Mouse (Mus musculus): Measurements from ENCODE around the gene Gna14. TPM values are rescaled to one million over a fixed set of nuclear protein-coding genes. Genes with fewer than 3 reads are reported as not detected.

Gene Gna14
- polyA plus RNA-seq, 1 experiment from 2014 or later = 0.16 TPM

DNA sequence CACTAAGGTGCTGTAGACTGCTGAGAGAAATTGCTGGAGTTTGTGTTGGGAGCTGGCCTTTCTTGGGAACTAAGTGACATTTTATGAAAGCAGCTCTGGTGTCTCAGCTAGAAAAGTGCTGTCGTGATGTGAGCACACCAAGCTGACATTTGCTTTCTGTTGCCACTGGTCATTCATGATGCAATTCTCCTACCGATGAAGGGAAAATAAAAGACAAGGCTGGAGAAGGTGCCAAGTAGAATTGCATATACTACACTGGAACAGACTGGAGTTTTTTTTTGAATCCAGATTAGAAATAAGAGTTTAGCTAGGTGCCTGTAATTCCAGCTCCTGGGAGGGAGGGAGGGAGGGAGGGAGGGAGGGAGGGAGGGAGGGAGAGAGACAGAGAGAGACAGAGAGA is 98.7 kb downstream of the Gna14 start:
- Histone ChIP-seq H3K4me2 (ENCODE audit: low read depth) (no peak overlapping the region), H3K9me3 (ENCODE audit: control insufficient read depth, low read length) (no peaks in the 10 kb centered on the region), H3K27me3 (ENCODE audit: control insufficient read depth, insufficient read depth, low read length) (no peaks in the 10 kb centered on the region), H3K4me1 (ENCODE audit: control insufficient read depth, insufficient read depth, low read length) (no peaks in the 10 kb centered on the region), H3K36me3 (ENCODE audit: control insufficient read depth, insufficient read depth, low read length) (no peaks in the 10 kb centered on the region), H3K4me3 (ENCODE audit: low read depth, low read length) (no peak overlapping the region), H3K27ac (ENCODE audit: low read depth, low read length) (no peak overlapping the region), H3K9ac (ENCODE audit: low read length) (no peak overlapping the region)
- whole genome bisulfite sequencing = 81% methylated on average over 2 of the region's 2 CpGs
- ATAC-seq (ENCODE audit: insufficient read depth, low FRiP score, low TSS enrichment) (no peak), DNase-seq (ENCODE audit: low spot score) (no peak)

DNA sequence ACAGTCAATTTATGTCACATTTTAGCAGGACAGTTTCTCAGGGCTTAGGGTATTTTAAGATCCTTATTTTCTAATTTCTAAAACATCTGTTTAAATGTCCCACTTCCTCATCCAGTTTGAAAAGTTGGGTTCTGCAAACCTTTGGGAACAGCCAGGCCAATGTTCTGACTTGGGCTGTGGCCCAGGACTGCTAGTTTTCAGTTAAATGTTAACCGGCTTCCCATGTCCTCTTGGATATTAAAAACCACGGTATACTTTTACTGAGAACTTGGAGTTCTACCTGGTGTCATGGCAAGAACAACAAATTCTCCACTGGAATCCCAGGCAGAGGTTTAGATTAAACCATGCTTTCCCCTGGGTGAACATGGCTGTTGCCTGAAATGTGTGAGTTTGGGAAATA is 102.9 kb downstream of the Gna14 start:
- WGBS = 94% methylated on average over 2 of the region's 2 CpGs
- no peak overlapping the region for H3K9ac ChIP-seq (ENCODE audit: low read length)
- no peak overlapping the region for H3K4me2 ChIP-seq (ENCODE audit: low read depth)
- no peaks in the 10 kb centered on the region for H3K4me1 ChIP-seq (ENCODE audit: control insufficient read depth, insufficient read depth, low read length)
- DNase-seq (ENCODE audit: low spot score) (no peak), ATAC-seq (ENCODE audit: insufficient read depth, low FRiP score, low TSS enrichment) (no peak)
- no peaks in the 10 kb centered on the region for H3K27me3 ChIP-seq (ENCODE audit: control insufficient read depth, insufficient read depth, low read length)
- H3K27ac ChIP-seq (ENCODE audit: low read depth, low read length) = no peak overlapping the region
- H3K9me3 ChIP-seq (ENCODE audit: control insufficient read depth, low read length) = no peaks in the 10 kb centered on the region
- H3K4me3 ChIP-seq (ENCODE audit: low read depth, low read length) = no peak overlapping the region
- H3K36me3 ChIP-seq (ENCODE audit: control insufficient read depth, insufficient read depth, low read length) = no peaks in the 10 kb centered on the region

DNA sequence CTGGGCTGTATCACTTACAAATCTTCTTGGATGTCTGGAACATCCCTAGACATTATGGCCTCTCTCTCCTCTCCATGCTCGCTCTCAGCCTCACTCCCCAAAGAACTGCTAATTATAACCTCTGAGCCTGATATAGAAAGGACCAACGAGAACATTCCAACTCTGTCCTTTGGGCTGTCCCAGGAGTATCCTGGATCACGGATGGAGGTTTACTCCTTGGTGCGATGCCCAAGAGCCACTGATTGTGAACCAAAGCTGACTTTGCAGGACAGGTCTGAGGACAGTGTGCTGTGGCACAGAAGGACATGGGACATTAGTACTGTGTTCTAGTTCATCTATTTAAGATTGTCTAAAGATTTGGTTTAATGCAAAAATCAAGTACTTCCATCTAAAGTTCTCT is 108.1 kb downstream of the Gna14 start:
- Histone ChIP-seq H3K9me3 (ENCODE audit: control insufficient read depth, low read length) (no peaks in the 10 kb centered on the region), H3K36me3 (ENCODE audit: control insufficient read depth, insufficient read depth, low read length) (no peaks in the 10 kb centered on the region), H3K9ac (ENCODE audit: low read length) (no peak overlapping the region), H3K27me3 (ENCODE audit: control insufficient read depth, insufficient read depth, low read length) (no peaks in the 10 kb centered on the region), H3K4me1 (ENCODE audit: control insufficient read depth, insufficient read depth, low read length) (no peaks in the 10 kb centered on the region), H3K27ac (ENCODE audit: low read depth, low read length) (no peak overlapping the region), H3K4me2 (ENCODE audit: low read depth) (no peak overlapping the region), H3K4me3 (ENCODE audit: low read depth, low read length) (no peak overlapping the region)
- WGBS = 95% methylated on average over 4 of the region's 4 CpGs
- DNase-seq (ENCODE audit: low spot score) = no peak
- no peak for ATAC-seq (ENCODE audit: insufficient read depth, low FRiP score, low TSS enrichment)

DNA sequence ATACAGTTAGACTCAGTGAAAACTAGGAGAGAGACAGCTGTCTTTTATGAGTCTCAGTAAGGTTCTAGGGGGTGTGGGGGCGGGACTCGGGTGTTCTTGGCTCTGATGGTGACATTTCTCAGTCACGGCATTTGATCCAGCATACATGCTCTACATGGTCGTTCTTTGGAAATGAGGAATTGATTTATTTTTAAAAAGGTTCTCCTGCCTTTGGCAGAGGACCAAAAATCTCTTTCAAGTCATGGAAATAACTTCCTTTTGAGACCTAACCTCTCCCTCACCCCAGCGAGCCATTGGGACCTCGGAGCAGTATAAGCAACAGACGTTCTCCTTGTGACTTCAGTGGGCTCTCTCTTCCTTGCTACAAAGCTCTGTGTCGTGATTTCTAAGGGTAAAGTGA is 121.4 kb downstream of the Gna14 start:
- WGBS = 87% methylated on average over 8 of the region's 8 CpGs
- DNase-seq (ENCODE audit: low spot score) (no peak), ATAC-seq (ENCODE audit: insufficient read depth, low FRiP score, low TSS enrichment) (no peak)
- Histone ChIP-seq H3K27me3 (ENCODE audit: control insufficient read depth, insufficient read depth, low read length) (no peaks in the 10 kb centered on the region), H3K9ac (ENCODE audit: low read length) (no peak overlapping the region), H3K9me3 (ENCODE audit: control insufficient read depth, low read length) (no peaks in the 10 kb centered on the region), H3K4me2 (ENCODE audit: low read depth) (no peak overlapping the region), H3K27ac (ENCODE audit: low read depth, low read length) (no peak overlapping the region), H3K4me1 (ENCODE audit: control insufficient read depth, insufficient read depth, low read length) (no peaks in the 10 kb centered on the region), H3K36me3 (ENCODE audit: control insufficient read depth, insufficient read depth, low read length) (no peaks in the 10 kb centered on the region), H3K4me3 (ENCODE audit: low read depth, low read length) (no peak overlapping the region)

DNA sequence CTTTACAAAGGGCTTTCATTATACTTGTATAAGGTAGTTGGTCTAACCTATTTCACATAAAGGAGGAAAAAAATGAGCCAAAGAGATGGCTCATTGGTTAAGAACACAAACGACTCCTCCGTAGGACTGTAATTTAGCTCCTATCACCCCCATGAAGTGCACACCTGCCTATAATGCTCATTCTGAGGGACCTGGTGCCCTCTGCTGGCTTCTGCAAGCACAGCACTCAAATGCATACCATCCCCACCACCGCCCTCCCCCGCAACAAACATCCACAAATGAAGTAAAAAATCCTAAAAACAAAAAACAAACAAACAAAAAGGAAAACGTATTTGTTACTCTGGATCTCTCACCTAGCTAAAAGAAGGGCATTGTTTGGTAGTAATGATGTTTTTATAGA is 122.4 kb downstream of the Gna14 start:
- H3K4me2 ChIP-seq (ENCODE audit: low read depth) = no peak overlapping the region
- H3K27ac ChIP-seq (ENCODE audit: low read depth, low read length) = no peak overlapping the region
- DNase-seq (ENCODE audit: low spot score) = no peak
- ATAC-seq (ENCODE audit: insufficient read depth, low FRiP score, low TSS enrichment) = no peak
- H3K4me1 ChIP-seq (ENCODE audit: control insufficient read depth, insufficient read depth, low read length) = no peaks in the 10 kb centered on the region
- no peak overlapping the region for H3K4me3 ChIP-seq (ENCODE audit: low read depth, low read length)
- H3K27me3 ChIP-seq (ENCODE audit: control insufficient read depth, insufficient read depth, low read length) = no peaks in the 10 kb centered on the region
- 76% methylated on average over 5 of the region's 5 CpGs for WGBS
- H3K9me3 ChIP-seq (ENCODE audit: control insufficient read depth, low read length) = no peaks in the 10 kb centered on the region
- H3K36me3 ChIP-seq (ENCODE audit: control insufficient read depth, insufficient read depth, low read length) = no peaks in the 10 kb centered on the region
- H3K9ac ChIP-seq (ENCODE audit: low read length) = no peak overlapping the region

DNA sequence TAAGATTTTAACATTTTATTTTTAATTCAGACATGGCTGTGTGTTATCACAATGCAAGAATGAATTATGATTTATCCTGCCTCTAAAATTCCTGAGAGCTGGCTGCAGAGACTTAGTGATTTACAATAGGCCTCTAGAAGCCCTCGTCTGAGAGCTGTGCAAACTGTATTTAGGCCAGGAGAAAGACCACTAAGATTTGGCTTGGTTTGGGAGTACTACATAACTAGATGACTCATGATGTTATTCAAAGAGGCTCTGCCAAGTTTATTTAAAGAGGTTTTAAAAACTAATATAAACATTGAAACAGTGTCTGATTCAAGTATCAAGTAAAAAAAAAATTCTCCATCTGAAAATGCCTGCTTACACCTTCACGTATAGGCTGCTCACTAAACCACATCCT is 123.0 kb downstream of the Gna14 start:
- WGBS = 77% methylated on average over 2 of the region's 2 CpGs
- H3K9ac ChIP-seq (ENCODE audit: low read length) = no peak overlapping the region
- DNase-seq (ENCODE audit: low spot score) = no peak
- H3K9me3 ChIP-seq (ENCODE audit: control insufficient read depth, low read length) = no peaks in the 10 kb centered on the region
- H3K27me3 ChIP-seq (ENCODE audit: control insufficient read depth, insufficient read depth, low read length) = no peaks in the 10 kb centered on the region
- H3K27ac ChIP-seq (ENCODE audit: low read depth, low read length) = no peak overlapping the region
- no peaks in the 10 kb centered on the region for H3K4me1 ChIP-seq (ENCODE audit: control insufficient read depth, insufficient read depth, low read length)
- no peaks in the 10 kb centered on the region for H3K36me3 ChIP-seq (ENCODE audit: control insufficient read depth, insufficient read depth, low read length)
- no peak overlapping the region for H3K4me2 ChIP-seq (ENCODE audit: low read depth)
- no peak overlapping the region for H3K4me3 ChIP-seq (ENCODE audit: low read depth, low read length)
- ATAC-seq (ENCODE audit: insufficient read depth, low FRiP score, low TSS enrichment) = no peak

GRCm38 (mm10) chr19:16559243-16559896 is 123.8 kb downstream of the Gna14 start:
- H3K27me3 ChIP-seq (ENCODE audit: control insufficient read depth, insufficient read depth, low read length) = no peaks in the 10 kb centered on the region
- H3K4me2 ChIP-seq (ENCODE audit: low read depth) = no peak overlapping the region
- no peak overlapping the region for H3K4me3 ChIP-seq (ENCODE audit: low read depth, low read length)
- no peak for ATAC-seq (ENCODE audit: insufficient read depth, low FRiP score, low TSS enrichment)
- no peaks in the 10 kb centered on the region for H3K36me3 ChIP-seq (ENCODE audit: control insufficient read depth, insufficient read depth, low read length)
- no peak overlapping the region for H3K27ac ChIP-seq (ENCODE audit: low read depth, low read length)
- H3K9me3 ChIP-seq (ENCODE audit: control insufficient read depth, low read length) = no peaks in the 10 kb centered on the region
- H3K9ac ChIP-seq (ENCODE audit: low read length) = no peak overlapping the region
- H3K4me1 ChIP-seq (ENCODE audit: control insufficient read depth, insufficient read depth, low read length) = no peaks in the 10 kb centered on the region
- no peak for DNase-seq (ENCODE audit: low spot score)
- WGBS = 74% methylated on average over 9 of the region's 9 CpGs

DNA sequence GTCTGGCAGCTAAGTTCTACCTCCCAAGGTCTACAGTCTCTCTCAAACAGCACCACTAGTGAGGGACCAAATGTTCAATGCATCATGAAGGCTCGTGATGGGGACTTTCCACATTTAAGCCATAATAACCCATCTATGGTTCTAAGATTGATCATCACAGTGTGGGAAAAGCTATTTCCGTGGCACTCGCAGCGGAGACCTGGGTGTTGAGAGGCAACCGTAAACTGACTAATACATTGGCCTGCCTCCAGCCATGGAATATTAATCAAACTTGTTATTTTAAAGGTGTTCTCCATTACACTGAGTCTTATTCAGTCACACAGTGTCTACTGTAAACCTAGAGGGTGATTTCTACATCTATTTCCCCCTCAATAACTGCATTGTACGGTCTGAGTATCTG is 127.1 kb downstream of the Gna14 start:
- Histone ChIP-seq H3K27ac (ENCODE audit: low read depth, low read length) (no peak overlapping the region), H3K9ac (ENCODE audit: low read length) (no peak overlapping the region), H3K4me2 (ENCODE audit: low read depth) (no peak overlapping the region), H3K4me1 (ENCODE audit: control insufficient read depth, insufficient read depth, low read length) (no peaks in the 10 kb centered on the region), H3K9me3 (ENCODE audit: control insufficient read depth, low read length) (no peaks in the 10 kb centered on the region), H3K4me3 (ENCODE audit: low read depth, low read length) (no peak overlapping the region), H3K27me3 (ENCODE audit: control insufficient read depth, insufficient read depth, low read length) (no peaks in the 10 kb centered on the region), H3K36me3 (ENCODE audit: control insufficient read depth, insufficient read depth, low read length) (no peaks in the 10 kb centered on the region)
- 92% methylated on average over 6 of the region's 6 CpGs for WGBS
- DNase-seq (ENCODE audit: low spot score) (no peak), ATAC-seq (ENCODE audit: insufficient read depth, low FRiP score, low TSS enrichment) (no peak)

GRCm38 (mm10) chr19:16576790-16577189 is 141.2 kb downstream of the Gna14 start:
- 96% methylated on average over 6 of the region's 6 CpGs for WGBS
- no peak overlapping the region for H3K4me3 ChIP-seq (ENCODE audit: low read depth, low read length)
- DNase-seq (ENCODE audit: low spot score) = no peak

More at GRCm38 (mm10) chr19:16576790-16577189, 141.2 kb downstream of the Gna14 start:
- no peaks in the 10 kb centered on the region for H3K36me3 ChIP-seq (ENCODE audit: control insufficient read depth, insufficient read depth, low read length)
- H3K4me2 ChIP-seq (ENCODE audit: low read depth) = no peak overlapping the region
- ATAC-seq (ENCODE audit: insufficient read depth, low FRiP score, low TSS enrichment) = no peak
- H3K9me3 ChIP-seq (ENCODE audit: control insufficient read depth, low read length) = no peaks in the 10 kb centered on the region
- H3K4me1 ChIP-seq (ENCODE audit: control insufficient read depth, insufficient read depth, low read length) = no peaks in the 10 kb centered on the region
- H3K27me3 ChIP-seq (ENCODE audit: control insufficient read depth, insufficient read depth, low read length) = no peaks in the 10 kb centered on the region
- H3K9ac ChIP-seq (ENCODE audit: low read length) = no peak overlapping the region
- H3K27ac ChIP-seq (ENCODE audit: low read depth, low read length) = no peak overlapping the region

All from neural tube, embryonic 11.5 days (tissue).